Mouse (Mus musculus) cerebellum, adult 2 months (tissue): ENCODE results near the gene Krt39.

Experiments used
- CTCF ChIP-seq: fragments of 200-500 bp; IDR thresholded peaks from 2 replicates; pipeline ENCODE4 v1.5.1; 2011; ENCODE audit warnings: low read depth, mild to moderate bottlenecking, control low read depth, low read length, moderate library complexity, borderline replicate concordance; ENCODE audit not compliant: insufficient read depth
- POLR2A ChIP-seq: fragments of 200-500 bp; IDR thresholded peaks from 2 replicates; pipeline ENCODE4 v1.6.1; 2011; ENCODE audit warnings: low read length, control low read depth, borderline replicate concordance; ENCODE audit not compliant: insufficient read depth

- no peak for TF ChIP-seq POLR2A
- TF ChIP-seq CTCF, result no peak
Observed at GRCm38 (mm10) chr11:99556195-99556594, 35.1 kb upstream of the Krt39 start.
